Mouse (Mus musculus): Measurements from ENCODE around the gene Fbxl13.

DNA sequence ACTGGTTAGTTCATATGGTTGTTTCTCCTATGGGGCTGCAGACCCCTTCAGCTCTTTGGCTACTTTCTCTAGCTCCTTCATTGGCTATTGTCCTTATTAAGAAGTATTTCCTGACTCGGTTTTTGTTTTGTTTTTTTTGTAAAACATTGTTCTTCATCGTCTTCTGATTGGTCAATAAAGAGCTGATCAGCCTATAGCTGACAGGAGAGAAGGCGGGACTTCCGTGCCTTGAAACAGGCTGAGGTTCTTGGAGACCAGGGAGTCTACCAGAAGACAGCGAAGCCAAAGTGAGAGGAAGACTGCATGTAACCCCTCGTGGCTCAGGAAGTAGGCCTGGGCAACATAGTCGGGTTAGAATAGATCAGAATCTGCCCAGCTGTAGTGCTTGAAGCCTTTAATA lies 57.8 kb downstream of the Fbxl13 start:
- TF ChIP-seq CTCF (IDR thresholded peaks at IDR 0.05; ENCODE audit: low read depth) (no peak), EP300 (IDR thresholded peaks at IDR 0.05; ENCODE audit: low read depth) (no peak)

All from liver, embryonic 14.5 days (tissue).